Mouse (Mus musculus) stomach, embryonic 14.5 days (tissue): Measurements from ENCODE around the gene Plcb2. TPM values are rescaled to one million over a fixed set of nuclear protein-coding genes. Genes with fewer than 3 reads are reported as not detected.
A peak's percentile ranks its signal among the peaks of the same experiment; 100 is the strongest.

Experiments
- ATAC-seq: fragments of 200-750 bp; cut with Nextera tagmentation; 2 replicates; pipeline ENCODE4 v1.8.0; 2017; ENCODE audit warnings: low read depth, moderate TSS enrichment; ENCODE audit not compliant: insufficient number of reproducible peaks, insufficient read depth, low FRiP score
- H3K27ac ChIP-seq: fragments of 300-500 bp; sonication (generic); 2 replicates; pipeline ENCODE4 v1.5.1; 2014; ENCODE audit warnings: mild to moderate bottlenecking, low read length, moderate library complexity, mixed read lengths
- H3K27me3 ChIP-seq: fragments of 300-500 bp; sonication (generic); 2 replicates; pipeline ENCODE4 v1.6.1; 2014; ENCODE audit warnings: low read length, control low read depth, mixed read lengths; ENCODE audit not compliant: control insufficient read depth, insufficient read depth
- H3K36me3 ChIP-seq: fragments of 300-500 bp; sonication (generic); 2 replicates; pipeline ENCODE4 v1.6.1; 2014; ENCODE audit warnings: mild to moderate bottlenecking, control low read depth, low read length, moderate library complexity, mixed read lengths; ENCODE audit not compliant: control insufficient read depth, insufficient read depth
- H3K4me1 ChIP-seq: fragments of 300-500 bp; sonication (generic); 2 replicates; pipeline ENCODE4 v1.6.1; 2014; ENCODE audit warnings: low read length, control low read depth, mixed read lengths; ENCODE audit not compliant: control insufficient read depth, insufficient read depth
- H3K4me2 ChIP-seq: fragments of 300-500 bp; sonication (generic); replicated peaks from 2 replicates; pipeline ENCODE4 v1.6.1; 2014; ENCODE audit warnings: low read depth, low read length, control low read depth
- H3K4me3 ChIP-seq: fragments of 300-500 bp; sonication (generic); 2 replicates; pipeline ENCODE4 v1.5.1; 2014; ENCODE audit warnings: low read depth, low read length, control low read depth
- H3K9ac ChIP-seq: fragments of 300-500 bp; sonication (generic); replicated peaks from 2 replicates; pipeline ENCODE4 v1.6.1; 2014; ENCODE audit warnings: low read depth, mild to moderate bottlenecking, control low read depth, low read length, moderate library complexity, mixed read lengths
- H3K9me3 ChIP-seq: fragments of 300-500 bp; sonication (generic); 2 replicates; pipeline ENCODE4 v1.6.1; 2016; ENCODE audit warnings: low read depth, low read length, control low read depth; ENCODE audit not compliant: control insufficient read depth
- WGBS: fragments of 180-500 bp; shearing (Covaris S2); extraction: QIAGEN DNeasy Blood & Tissue Kit; methylation state at CpG from one replicate; pipeline ENCODE4 v1.1.7; 2014; 5-methylcytosine and 5-hydroxymethylcytosine counted together
- polyA plus RNA-seq: library from polyadenylated mRNA; unstranded; fragments of >200 nt; fragmentation: Nextera tagmentation; extraction: Ambion mirVana; gene quantifications from 2 replicates; pipeline ENCODE4 v1.2.1, GENCODE M21; 2014

Plcb2 gene
- polyA plus RNA-seq, 1 experiment from 2014 or later = 1.3 TPM

- Histone ChIP-seq H3K27me3 (no peaks in the 10 kb centered on the region), H3K4me2 (no peak overlapping the region)
Measured at GRCm38 (mm10) chr2:118693370-118693966, 34.8 kb downstream of the Plcb2 start.

GRCm38 (mm10) chr2:118689875-118690274 lies 38.4 kb downstream of the Plcb2 start:
- Histone ChIP-seq H3K4me1 (no peaks in the 10 kb centered on the region), H3K4me2 (no peak overlapping the region), H3K9ac (no peak overlapping the region), H3K9me3 (no peaks in the 10 kb centered on the region), H3K27ac (no peak overlapping the region), H3K36me3 (no peaks in the 10 kb centered on the region), H3K4me3 (no peak overlapping the region), H3K27me3 (no peaks in the 10 kb centered on the region)
- 74% methylated on average over 10 of the region's 10 CpGs for WGBS
- ATAC-seq = no peak

More at GRCm38 (mm10) chr2:118693370-118693966, 34.8 kb downstream of the Plcb2 start:
- H3K9ac ChIP-seq = no peak overlapping the region
- no peaks in the 10 kb centered on the region for H3K9me3 ChIP-seq
- ATAC-seq = no peak
- H3K27ac ChIP-seq = no peak overlapping the region
- WGBS = 84% methylated on average over 19 of the region's 19 CpGs
- peaks cover 5% of the 10 kb centered on the region; the same call in 1 of the 2 replicates for H3K4me1 ChIP-seq
- no peak overlapping the region for H3K4me3 ChIP-seq
- no peaks in the 10 kb centered on the region for H3K36me3 ChIP-seq

DNA sequence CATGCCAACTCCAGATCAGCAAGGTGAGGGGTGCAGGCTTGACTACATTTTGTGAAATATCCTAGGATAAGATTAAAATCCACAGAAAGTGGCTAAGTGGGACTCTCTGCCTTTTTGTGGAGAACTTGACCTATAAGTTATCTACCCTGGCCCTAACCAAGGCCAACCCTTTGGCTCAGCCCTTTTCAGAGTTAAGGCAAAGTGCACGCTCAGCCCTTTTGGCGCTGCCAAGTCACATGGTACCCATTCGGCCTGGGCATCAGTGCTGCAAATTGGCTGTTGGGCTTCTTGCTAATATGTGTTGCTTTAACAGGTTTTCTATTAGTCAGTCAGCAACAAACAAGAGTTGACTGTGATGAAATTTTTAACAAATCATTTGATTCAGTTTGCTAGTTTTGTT lies 40.4 kb downstream of the Plcb2 start:
- H3K4me2 ChIP-seq = no peak overlapping the region
- H3K9ac ChIP-seq = no peak overlapping the region
- H3K9me3 ChIP-seq = no peaks in the 10 kb centered on the region
- WGBS = 93% methylated on average over 3 of the region's 3 CpGs
- no peak for ATAC-seq
- H3K4me3 ChIP-seq = no peak overlapping the region
- H3K27me3 ChIP-seq = no peaks in the 10 kb centered on the region
- no peaks in the 10 kb centered on the region for H3K36me3 ChIP-seq
- no peaks in the 10 kb centered on the region for H3K4me1 ChIP-seq
- H3K27ac ChIP-seq = no peak overlapping the region

DNA sequence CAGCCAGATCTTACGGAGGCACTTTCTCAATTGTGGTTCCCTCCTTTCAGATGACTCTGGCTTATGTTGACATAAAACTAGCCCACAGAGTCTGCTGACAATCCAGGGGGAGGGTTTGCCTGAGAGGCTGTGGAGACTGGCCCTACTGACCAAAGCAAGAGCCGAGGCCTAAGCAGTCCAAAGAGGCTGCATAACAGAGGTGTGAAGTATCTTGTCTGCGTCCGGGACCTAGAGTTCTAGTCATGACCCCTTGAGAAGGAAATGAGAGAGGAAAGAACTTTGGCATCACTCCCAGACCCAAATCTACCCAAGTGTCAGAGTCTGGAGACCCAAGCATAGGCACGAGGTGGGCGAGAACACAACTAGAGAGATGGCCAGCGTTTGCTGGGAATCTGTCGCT lies 41.5 kb downstream of the Plcb2 start:
- Histone ChIP-seq H3K9ac (no peak overlapping the region), H3K9me3 (no peaks in the 10 kb centered on the region)
- WGBS = 60% methylated on average over 8 of the region's 8 CpGs

DNA sequence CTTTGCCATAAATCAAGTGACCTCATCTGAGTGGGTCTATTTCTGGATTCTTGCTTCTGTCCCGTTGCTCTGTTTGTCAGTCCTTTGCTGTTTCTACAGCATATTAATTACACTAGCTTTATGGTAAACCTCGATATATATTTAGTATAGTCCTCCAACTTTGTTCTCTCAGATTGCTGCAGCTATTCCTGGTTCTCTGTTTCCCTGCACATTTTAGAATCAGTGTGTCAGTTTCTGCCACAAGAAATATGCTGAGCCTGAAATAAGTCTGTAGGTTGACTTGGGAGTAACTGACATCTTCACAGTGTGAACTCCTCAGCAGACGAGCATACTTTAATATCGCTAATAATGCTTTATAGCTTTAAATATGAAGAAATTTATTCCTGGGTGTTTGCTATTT lies 43.1 kb downstream of the Plcb2 start:
- Histone ChIP-seq H3K4me2 (no peak overlapping the region), H3K4me1 (no peaks in the 10 kb centered on the region), H3K9ac (no peak overlapping the region), H3K4me3 (no peak overlapping the region), H3K27ac (no peak overlapping the region), H3K27me3 (no peaks in the 10 kb centered on the region), H3K9me3 (no peaks in the 10 kb centered on the region), H3K36me3 (no peaks in the 10 kb centered on the region)
- 75% methylated on average over 4 of the region's 4 CpGs for WGBS
- no peak for ATAC-seq

More for the DNA sequence above, 41.5 kb downstream of the Plcb2 start:
- no peak overlapping the region for H3K4me2 ChIP-seq
- H3K27me3 ChIP-seq = no peaks in the 10 kb centered on the region
- no peak overlapping the region for H3K27ac ChIP-seq
- no peaks in the 10 kb centered on the region for H3K36me3 ChIP-seq
- ATAC-seq = no peak
- H3K4me3 ChIP-seq = no peak overlapping the region
- H3K4me1 ChIP-seq = no peaks in the 10 kb centered on the region

DNA sequence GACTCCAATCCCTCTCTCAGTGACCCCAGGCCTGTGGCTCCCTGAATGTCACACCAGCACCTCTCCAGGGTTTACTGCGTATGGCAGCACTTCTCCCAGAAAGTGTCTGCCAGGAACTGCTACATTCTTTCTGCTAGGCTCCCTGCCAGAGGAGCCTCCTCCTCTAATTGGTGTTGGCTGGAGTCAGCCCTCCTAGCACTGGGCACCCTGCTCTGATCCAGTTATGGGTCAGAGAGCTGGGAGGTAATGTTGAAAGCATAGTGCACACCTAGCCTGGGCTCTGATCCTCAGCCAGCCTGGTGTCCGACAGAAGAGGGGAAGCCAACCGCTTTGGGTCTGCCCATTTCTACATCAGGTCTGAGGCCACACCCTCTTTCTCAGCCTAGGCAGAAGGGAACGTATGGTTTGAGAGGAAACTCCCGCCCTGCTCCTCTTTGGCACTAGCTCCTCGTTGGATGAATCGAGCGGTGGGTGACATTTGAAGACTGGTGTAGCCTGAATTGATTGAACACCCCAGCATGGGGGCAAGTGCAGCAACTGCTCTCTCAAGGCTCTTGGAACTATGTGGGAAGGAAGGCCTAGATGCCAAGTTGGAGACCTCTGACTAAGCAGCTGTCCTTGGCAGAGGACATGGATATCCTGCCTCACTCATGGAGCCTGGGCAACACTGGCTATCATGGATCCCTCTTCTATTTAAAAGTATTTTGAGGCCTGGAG lies 45.5 kb downstream of the Plcb2 start:
- H3K4me2 ChIP-seq = no peak overlapping the region
- H3K27me3 ChIP-seq = peaks cover 10% of the 10 kb centered on the region; the same call in 1 of the 2 replicates
- no peak overlapping the region for H3K4me3 ChIP-seq
- H3K9ac ChIP-seq = no peak overlapping the region
- no peaks in the 10 kb centered on the region for H3K36me3 ChIP-seq
- 50% methylated on average over 8 of the region's 8 CpGs for WGBS
- no peak overlapping the region for H3K27ac ChIP-seq
- ATAC-seq = 0 out of 2 replicates have a peak, but pooled peaks have one; percentile 30
- H3K9me3 ChIP-seq = no peaks in the 10 kb centered on the region
- no peaks in the 10 kb centered on the region for H3K4me1 ChIP-seq

- H3K9me3 ChIP-seq = no peaks in the 10 kb centered on the region
- ATAC-seq = no peak
Measured at GRCm38 (mm10) chr2:118680926-118681325, 47.3 kb downstream of the Plcb2 start.

DNA sequence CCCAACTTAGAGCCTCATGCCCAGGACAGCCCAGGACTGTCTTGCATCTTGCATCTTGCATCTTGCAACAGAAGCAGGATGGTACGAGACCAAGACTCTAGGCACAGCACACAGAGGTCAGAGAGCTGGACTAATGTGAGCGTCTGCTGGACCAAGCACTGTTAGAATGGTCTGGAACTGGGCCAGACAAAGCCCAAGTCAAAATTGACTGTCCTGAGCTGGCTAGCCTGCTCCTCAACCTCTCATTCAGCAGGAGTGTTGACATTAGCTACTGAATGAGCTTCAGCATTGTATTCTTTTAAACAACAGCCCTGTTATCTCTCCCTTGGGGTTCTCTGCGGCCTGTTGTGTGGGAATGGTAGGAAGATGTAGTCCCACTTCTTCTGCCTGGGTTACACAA lies 48.7 kb downstream of the Plcb2 start:
- Histone ChIP-seq H3K4me1 (peaks cover 10% of the 10 kb centered on the region; the same call in 1 of the 2 replicates), H3K4me3 (no peak overlapping the region), H3K36me3 (no peaks in the 10 kb centered on the region), H3K27me3 (peaks cover 28% of the 10 kb centered on the region), H3K9ac (no peak overlapping the region), H3K9me3 (no peaks in the 10 kb centered on the region), H3K4me2 (no peak overlapping the region), H3K27ac (no peak overlapping the region)
- ATAC-seq = no peak
- WGBS = 72% methylated on average over 3 of the region's 3 CpGs

More at GRCm38 (mm10) chr2:118680926-118681325, 47.3 kb downstream of the Plcb2 start:
- H3K27ac ChIP-seq = no peak overlapping the region
- peaks cover 10% of the 10 kb centered on the region; the same call in 1 of the 2 replicates for H3K4me1 ChIP-seq
- no peak overlapping the region for H3K4me2 ChIP-seq
- H3K9ac ChIP-seq = no peak overlapping the region
- no peaks in the 10 kb centered on the region for H3K36me3 ChIP-seq
- no peak overlapping the region for H3K4me3 ChIP-seq
- H3K27me3 ChIP-seq = peaks cover 24% of the 10 kb centered on the region
- WGBS = 91% methylated on average over 6 of the region's 6 CpGs
